8 mouse cellular contexts compared by ENCODE assay signal in genomic region chr4:136601476-136601875, GRCm38 (mm10). TPM values are rescaled to one million over a fixed set of nuclear protein-coding genes. Genes with fewer than 3 reads are reported as not detected.
DNase-seq lines count a peak whose midpoint lies in the region; ATAC-seq lines count a peak whose summit lies in the region.

No protein-coding gene starts in this region.

- ATAC-seq in forebrain, embryonic 15.5 days (replicated peaks) = peak; percentile 37
- no peak for ATAC-seq in hindbrain, embryonic 12.5 days (ENCODE audit: low FRiP score)
- ATAC-seq in inflammation-experienced regulatory T-cells, adult 6 months = no peak

- H3K4me3 ChIP-seq in forebrain, embryonic 15.5 days = peak overlapping the region; percentile 66
- peak overlapping the region; percentile 92 for H3K4me3 ChIP-seq in hindbrain, embryonic 12.5 days

- H3K27ac ChIP-seq in forebrain, embryonic 15.5 days (replicated peaks) = peak overlapping the region; percentile 97
- peak overlapping the region; percentile 98 for H3K27ac ChIP-seq in hindbrain, embryonic 12.5 days

- DNase-seq in NIH3T3 (ENCODE audit: low read depth) = peak; percentile 72
- peak; percentile 63 to 68 for DNase-seq in cerebellum, adult 18-20 months
- peak; percentile 27 to 71 for DNase-seq in layer of hippocampus, postnatal 25 days (ENCODE audit: extremely low spot score in 1 of 2, low spot score in 1 of 2)
- peak; percentile 58 for DNase-seq in lung, postnatal 14 days
- DNase-seq in retina, postnatal 1 day = peak; percentile 76

- no peaks in the 10 kb centered on the region for H3K9me3 ChIP-seq in forebrain, embryonic 15.5 days
- no peaks in the 10 kb centered on the region for H3K9me3 ChIP-seq in hindbrain, embryonic 12.5 days (replicated peaks)

- no peaks in the 10 kb centered on the region for H3K27me3 ChIP-seq in forebrain, embryonic 15.5 days
- no peaks in the 10 kb centered on the region for H3K27me3 ChIP-seq in hindbrain, embryonic 12.5 days

- H3K36me3 ChIP-seq in forebrain, embryonic 15.5 days = no peaks in the 10 kb centered on the region
- no peaks in the 10 kb centered on the region for H3K36me3 ChIP-seq in hindbrain, embryonic 12.5 days

- peaks cover 35% of the 10 kb centered on the region for H3K4me1 ChIP-seq in forebrain, embryonic 15.5 days
- peaks cover 18% of the 10 kb centered on the region for H3K4me1 ChIP-seq in hindbrain, embryonic 12.5 days

- WGBS in forebrain, embryonic 15.5 days = under 1% methylated on average over 13 of the region's 13 CpGs
- WGBS in hindbrain, embryonic 12.5 days = 3% methylated on average over 13 of the region's 13 CpGs

- peak overlapping the region; percentile 60 for H3K4me2 ChIP-seq in forebrain, embryonic 15.5 days (replicated peaks)
- H3K4me2 ChIP-seq in hindbrain, embryonic 12.5 days (replicated peaks) = peak overlapping the region; percentile 67

- H3K9ac ChIP-seq in forebrain, embryonic 15.5 days (replicated peaks) = peak overlapping the region; percentile 99
- H3K9ac ChIP-seq in hindbrain, embryonic 12.5 days = peak overlapping the region; percentile 100

RNA-seq across cellular contexts. Expression of gene Kdm1a, which starts 1.0 kb away (rescaled TPM):
- 94.3 and 108 TPM in 2 replicates for polyA plus RNA-seq in forebrain, embryonic 15.5 days (2015; fragmentation: Nextera tagmentation; extraction: Ambion mirVana)
- 118 and 122 TPM in 2 replicates for polyA plus RNA-seq in hindbrain, embryonic 12.5 days (2016; fragmentation: Nextera tagmentation; extraction: Ambion mirVana)
- total RNA-seq in layer of hippocampus, postnatal 25 days (2021) = 100 to 1,000 TPM in 1 of 2 experiments, 10 to 100 TPM in 1; 97.1 to 109 TPM
- polyA plus RNA-seq in inflammation-experienced regulatory T-cells, adult 6 months (2017; shearing (Covaris generic)) = 10 to 100 TPM; 12.3 to 23.7 (median 23.2) TPM

RNA-seq across cellular contexts. Expression of gene Tex46, which starts 8.8 kb away (rescaled TPM):
- not detected in 2 replicates for polyA plus RNA-seq in forebrain, embryonic 15.5 days (2015; fragmentation: Nextera tagmentation; extraction: Ambion mirVana)
- not detected in 2 replicates for polyA plus RNA-seq in hindbrain, embryonic 12.5 days (2016; fragmentation: Nextera tagmentation; extraction: Ambion mirVana)
- not detected for total RNA-seq in layer of hippocampus, postnatal 25 days (2021)
- not detected for polyA plus RNA-seq in inflammation-experienced regulatory T-cells, adult 6 months (2017; shearing (Covaris generic))

RNA-seq across cellular contexts. Expression of gene Lactbl1, which starts 20.9 kb away (rescaled TPM):
- 0.05 TPM in 1 of 2 replicates, not detected in the other for polyA plus RNA-seq in forebrain, embryonic 15.5 days (2015; fragmentation: Nextera tagmentation; extraction: Ambion mirVana)
- 0.06 TPM in 1 of 2 replicates, not detected in the other for polyA plus RNA-seq in hindbrain, embryonic 12.5 days (2016; fragmentation: Nextera tagmentation; extraction: Ambion mirVana)
- total RNA-seq in layer of hippocampus, postnatal 25 days (2021) = under 1 TPM; 0.07 to 0.16 TPM
- under 1 TPM in 1 of 3 experiments, not detected in 2; 0.16 TPM for polyA plus RNA-seq in inflammation-experienced regulatory T-cells, adult 6 months (2017; shearing (Covaris generic))
